Mouse (Mus musculus) embryonic fibroblast, embryonic 13.5 days (primary cell): ENCODE results near the gene Shisal1.

Experiments
- CTCF ChIP-seq: IDR thresholded peaks from 2 replicates; pipeline ENCODE4 v1.5.1; 2011; ENCODE audit warnings: mild to moderate bottlenecking, control low read depth, low read length, moderate library complexity, borderline replicate concordance; ENCODE audit not compliant: insufficient read depth
- POLR2A ChIP-seq: IDR thresholded peaks from 2 replicates; pipeline ENCODE4 v1.6.1; 2011; ENCODE audit warnings: low read depth, mild to moderate bottlenecking, control low read depth, low read length, moderate library complexity

DNA sequence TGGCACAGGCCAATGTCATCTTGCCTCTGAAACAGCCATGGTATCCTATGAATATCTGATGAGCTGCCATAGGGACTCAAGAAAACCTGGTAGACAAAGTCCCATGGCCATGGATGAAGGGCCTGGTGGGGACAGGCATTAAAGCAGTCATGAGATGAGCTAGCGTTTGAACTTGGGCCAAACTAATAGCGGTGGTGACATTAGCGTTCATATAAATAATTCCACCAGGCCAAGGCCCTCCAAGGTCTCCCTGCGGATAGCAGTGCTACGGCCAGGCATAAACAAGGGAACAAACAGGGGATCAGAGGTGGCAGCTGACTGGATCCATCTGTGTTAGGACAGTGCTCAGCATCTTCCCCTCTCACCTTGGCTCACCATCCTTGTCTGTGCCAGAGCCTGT, 21.2 kb downstream of the Shisal1 start:
- TF ChIP-seq CTCF (no peak), POLR2A (no peak)
